Mouse (Mus musculus) heart, adult 2 months (tissue): ENCODE measurements around the gene Ttc9c. TPM values are rescaled to one million over a fixed set of nuclear protein-coding genes. Genes with fewer than 3 reads are reported as not detected.

Source experiments
- DNase-seq, 2 experiments: peaks; one replicate each; pipeline ENCODE4 v3.0.0; 2021
- H3K27ac ChIP-seq: fragments of 200-600 bp; 2 replicates; pipeline ENCODE4 v1.8.1; 2022
- H3K27me3 ChIP-seq: fragments of 200-500 bp; 2 replicates; pipeline ENCODE4 v1.6.1; 2012; ENCODE audit warnings: mild to moderate bottlenecking, low read length, inconsistent platforms, mixed read lengths; ENCODE audit not compliant: control insufficient read depth, insufficient read depth
- H3K36me3 ChIP-seq: fragments of 200-500 bp; 2 replicates; pipeline ENCODE4 v1.6.1; 2012; ENCODE audit warnings: low read length, inconsistent platforms; ENCODE audit not compliant: control insufficient read depth, insufficient read depth
- H3K4me1 ChIP-seq: fragments of 200-500 bp; 2 replicates; pipeline ENCODE4 v1.6.1; 2011; ENCODE audit warnings: low read length; ENCODE audit not compliant: control insufficient read depth, insufficient read depth
- H3K4me3 ChIP-seq: fragments of 200-600 bp; 2 replicates; pipeline ENCODE4 v1.8.1; 2022
- H3K79me2 ChIP-seq: fragments of 200-500 bp; replicated peaks from 2 replicates; pipeline ENCODE4 v1.6.1; 2012; ENCODE audit warnings: mild to moderate bottlenecking, inconsistent platforms, low read length, moderate library complexity, mixed read lengths; ENCODE audit not compliant: control insufficient read depth, insufficient read depth
- H3K9ac ChIP-seq: fragments of 200-500 bp; 2 replicates; pipeline ENCODE4 v1.6.1; 2012; ENCODE audit warnings: low read depth, mild to moderate bottlenecking, control low read depth, inconsistent platforms, low read length, mixed read lengths
- CTCF ChIP-seq: fragments of 200-600 bp; IDR thresholded peaks from 2 replicates; pipeline ENCODE4 v1.8.1; 2022; ENCODE audit warnings: antibody characterized with exemption, mild to moderate bottlenecking, moderate library complexity
- EP300 ChIP-seq: fragments of 200-500 bp; IDR thresholded peaks from 2 replicates; pipeline ENCODE4 v1.6.1; 2011; ENCODE audit warnings: low read depth, low read length, control low read depth; ENCODE audit not compliant: insufficient read depth
- POLR2A ChIP-seq: fragments of 200-500 bp; IDR thresholded peaks from 2 replicates; pipeline ENCODE4 v1.6.1; 2011; ENCODE audit warnings: mild to moderate bottlenecking, low read depth, low read length, control low read depth; ENCODE audit not compliant: insufficient read depth
- WGBS: fragments of 180-500 bp; shearing (Covaris S2); methylation state at CpG from one replicate; pipeline ENCODE4 v1.1.7; 2018; 5-methylcytosine and 5-hydroxymethylcytosine counted together
- intact Hi-C: fragments of 180-260 bp; cut with DNase I; formaldehyde crosslinking; loops from one replicate; pipeline ENCODE4 v1.15.1; 2025
- polyA plus RNA-seq: library from polyadenylated mRNA; depleted of rRNA; stranded (reverse); fragments of >200 nt; gene quantifications from 2 replicates; pipeline ENCODE4 v1.2.3, GENCODE M21; 2012; rRNA removed
- total RNA-seq, 2 experiments: library from RNA; stranded (reverse); gene quantifications; 2 replicates each; pipeline ENCODE4 v1.2.3; 2021

The Ttc9c gene
- total and polyA plus RNA-seq, 3 experiments: 9.5 to 14.1 (median 14.1) TPM

DNA sequence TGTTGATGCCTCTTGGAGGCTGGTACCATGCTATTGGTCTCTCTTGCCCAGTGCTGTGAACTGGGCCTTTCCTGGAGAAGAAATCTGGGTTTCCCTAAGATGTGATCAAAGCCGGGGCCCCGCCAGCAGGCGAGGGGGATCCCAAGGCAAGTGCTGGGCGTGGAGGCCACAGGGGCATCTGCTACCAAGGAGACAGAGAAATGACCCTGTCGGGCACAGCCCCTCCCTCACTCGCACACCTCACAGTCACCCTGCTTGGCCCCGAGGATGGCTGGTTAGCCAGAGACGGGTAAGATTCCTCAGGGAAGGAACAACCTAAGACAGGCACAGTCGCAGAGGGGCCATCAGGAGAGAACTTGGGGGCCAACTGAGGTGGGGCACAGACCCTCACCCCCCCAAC is 53.6 kb downstream of the Ttc9c start:
- DNase-seq: no peak
- TF ChIP-seq EP300 (no peak), POLR2A (no peak), CTCF (no peak)
- Histone ChIP-seq H3K36me3 (peaks cover 12% of the 10 kb centered on the region), H3K27me3 (no peaks in the 10 kb centered on the region), H3K79me2 (no peaks in the 10 kb centered on the region), H3K4me3 (no peak overlapping the region), H3K9ac (no peak overlapping the region), H3K27ac (no peak overlapping the region), H3K4me1 (peaks cover 3% of the 10 kb centered on the region)
- WGBS: 95% methylated on average over 9 of the region's 9 CpGs
- intact Hi-C loops: no loop called here

DNA sequence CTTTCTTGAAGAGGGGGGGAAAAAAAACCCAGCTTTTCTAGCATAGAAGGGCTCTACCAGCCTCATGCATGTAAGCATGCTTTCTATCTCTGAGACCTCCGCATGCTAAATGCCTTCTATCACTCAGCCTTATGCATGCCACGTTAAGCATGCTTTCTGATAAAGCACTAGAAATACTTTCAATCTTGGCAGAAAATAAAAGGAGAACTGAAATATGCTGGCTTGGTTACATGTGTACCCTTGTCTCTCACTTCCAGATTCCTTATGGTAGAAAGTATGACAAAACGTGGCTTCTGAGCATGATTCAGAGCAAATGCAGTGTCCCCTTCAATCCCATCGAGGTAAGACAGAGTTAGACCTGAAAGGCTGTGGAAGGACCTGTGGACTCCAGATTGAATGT is 55.9 kb downstream of the Ttc9c start:
- peaks cover 10% of the 10 kb centered on the region for H3K36me3 ChIP-seq
- WGBS: 64% methylated on average over 4 of the region's 4 CpGs
- H3K27me3 ChIP-seq: no peaks in the 10 kb centered on the region

DNA sequence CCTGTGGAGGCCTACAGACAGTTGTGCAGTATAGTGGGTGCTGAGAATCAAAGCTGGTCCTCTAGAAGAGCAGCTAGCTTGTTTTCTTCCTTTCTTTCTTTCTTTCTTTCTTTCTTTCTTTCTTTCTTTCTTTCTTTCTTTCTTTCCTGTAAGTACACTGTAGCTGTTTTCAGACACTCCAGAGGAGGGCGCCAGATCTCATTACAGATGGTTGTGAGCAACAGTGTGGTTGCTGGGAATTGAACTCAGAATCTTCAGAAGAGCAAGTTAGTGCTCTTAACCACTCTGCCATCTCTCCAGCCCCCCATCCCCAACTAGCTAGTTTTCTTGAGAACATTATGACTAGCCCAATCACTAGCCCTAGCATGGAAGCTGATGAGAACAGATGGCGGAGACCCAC is 58.4 kb downstream of the Ttc9c start:
- WGBS: 93% methylated on average over 2 of the region's 2 CpGs
- H3K27me3 ChIP-seq: no peaks in the 10 kb centered on the region

More for the DNA sequence above, 55.9 kb downstream of the Ttc9c start:
- intact Hi-C loops: no loop called here
- Histone ChIP-seq H3K4me3 (no peak overlapping the region), H3K79me2 (0 out of 2 replicates have a peak, but pooled peaks cover 2% of the 10 kb centered on the region), H3K4me1 (no peaks in the 10 kb centered on the region), H3K27ac (no peak overlapping the region), H3K9ac (no peak overlapping the region)
- DNase-seq: no peak
- no peak for TF ChIP-seq EP300
- no peak for TF ChIP-seq CTCF
- TF ChIP-seq POLR2A: no peak

More for the DNA sequence above, 58.4 kb downstream of the Ttc9c start:
- no peak overlapping the region for H3K4me3 ChIP-seq
- H3K9ac ChIP-seq: no peak overlapping the region
- H3K4me1 ChIP-seq: peaks cover 3% of the 10 kb centered on the region
- intact Hi-C loops: no loop called here
- H3K36me3 ChIP-seq: peaks cover 14% of the 10 kb centered on the region
- TF ChIP-seq CTCF: peak; percentile 29; the same call in 1 of the 2 replicates
- TF ChIP-seq POLR2A: no peak
- H3K79me2 ChIP-seq: peaks cover 7% of the 10 kb centered on the region
- no peak overlapping the region for H3K27ac ChIP-seq
- DNase-seq: no peak

Other genes with a start within 250 kb of the Ttc9c start
Only the 30 nearest of the 33 such genes appear.
- gene Chrm1, start 155.5 kb downstream of the Ttc9c start, total RNA-seq: not detected
- gene Chrm1, start 155.5 kb downstream of the Ttc9c start, polyA plus RNA-seq: 0.09 and 0.21 TPM in 2 replicates
- gene Slc3a2, start 96.0 kb downstream of the Ttc9c start, total RNA-seq: 10 to 100 TPM; 41.0 to 42.2 TPM
- gene Slc3a2, start 96.0 kb downstream of the Ttc9c start, polyA plus RNA-seq: 60.9 and 61.1 TPM in 2 replicates
- gene Wdr74, start 83.5 kb downstream of the Ttc9c start, total RNA-seq: 10 to 100 TPM; 18.7 to 19.2 TPM
- 15.7 and 18.2 TPM in 2 replicates for gene Wdr74, start 83.5 kb downstream of the Ttc9c start, polyA plus RNA-seq
- under 1 TPM in 1 of 2 experiments, not detected in 1; 0.57 TPM for gene 1700092M07Rik, start 78.6 kb downstream of the Ttc9c start, total RNA-seq
- 0.62 and 1.3 TPM in 2 replicates for gene 1700092M07Rik, start 78.6 kb downstream of the Ttc9c start, polyA plus RNA-seq
- gene Stx5a, start 77.9 kb downstream of the Ttc9c start, total RNA-seq: 10 to 100 TPM; 23.8 to 25.3 TPM
- 33.4 and 49.3 TPM in 2 replicates for gene Stx5a, start 77.9 kb downstream of the Ttc9c start, polyA plus RNA-seq
- gene Nxf1, start 62.3 kb downstream of the Ttc9c start, total RNA-seq: 10 to 100 TPM; 35.5 to 41.8 TPM
- gene Nxf1, start 62.3 kb downstream of the Ttc9c start, polyA plus RNA-seq: 66.5 and 93.2 TPM in 2 replicates
- gene Tmem223, start 48.3 kb downstream of the Ttc9c start, total RNA-seq: 100 to 1,000 TPM; 108 to 130 TPM
- 212 and 233 TPM in 2 replicates for gene Tmem223, start 48.3 kb downstream of the Ttc9c start, polyA plus RNA-seq
- gene Tmem179b, start 44.9 kb downstream of the Ttc9c start, total RNA-seq: 10 to 100 TPM; 14.8 to 17.1 TPM
- gene Tmem179b, start 44.9 kb downstream of the Ttc9c start, polyA plus RNA-seq: 44.5 and 44.9 TPM in 2 replicates
- 1 to 10 TPM; 7.8 to 9.1 TPM for gene Taf6l, start 32.9 kb downstream of the Ttc9c start, total RNA-seq
- 6.0 and 6.2 TPM in 2 replicates for gene Taf6l, start 32.9 kb downstream of the Ttc9c start, polyA plus RNA-seq
- 10 to 100 TPM; 53.4 to 56.3 TPM for gene Polr2g, start 20.8 kb downstream of the Ttc9c start, total RNA-seq
- gene Polr2g, start 20.8 kb downstream of the Ttc9c start, polyA plus RNA-seq: 55.1 and 84.1 TPM in 2 replicates
- gene Zbtb3, start 16.8 kb downstream of the Ttc9c start, total RNA-seq: 1 to 10 TPM; 1.4 to 1.5 TPM
- 2.0 and 2.5 TPM in 2 replicates for gene Zbtb3, start 16.8 kb downstream of the Ttc9c start, polyA plus RNA-seq
- 10 to 100 TPM; 44.7 to 47.5 TPM for gene Hnrnpul2, start 677 bp upstream of the Ttc9c start, total RNA-seq
- gene Hnrnpul2, start 677 bp upstream of the Ttc9c start, polyA plus RNA-seq: 12.4 and 23.2 TPM in 2 replicates
- gene AC129217.1, start 10.4 kb upstream of the Ttc9c start, total RNA-seq: not detected
- gene AC129217.1, start 10.4 kb upstream of the Ttc9c start, polyA plus RNA-seq: not detected in 2 replicates
- 10 to 100 TPM; 22.6 to 23.5 TPM for gene Bscl2, start 18.1 kb upstream of the Ttc9c start, total RNA-seq
- gene Bscl2, start 18.1 kb upstream of the Ttc9c start, polyA plus RNA-seq: 52.3 and 67.7 TPM in 2 replicates
- gene Gng3, start 19.9 kb upstream of the Ttc9c start, total RNA-seq: not detected
- 0.23 and 0.35 TPM in 2 replicates for gene Gng3, start 19.9 kb upstream of the Ttc9c start, polyA plus RNA-seq
- gene Lrrn4cl, start 31.4 kb upstream of the Ttc9c start, total RNA-seq: 1 to 10 TPM; 2.6 to 3.7 TPM
- gene Lrrn4cl, start 31.4 kb upstream of the Ttc9c start, polyA plus RNA-seq: 3.8 and 5.7 TPM in 2 replicates
- 100 to 1,000 TPM; 108 to 135 TPM for gene Ubxn1, start 52.2 kb upstream of the Ttc9c start, total RNA-seq
- gene Ubxn1, start 52.2 kb upstream of the Ttc9c start, polyA plus RNA-seq: 60.7 and 62.2 TPM in 2 replicates
- 10 to 100 TPM; 49.9 to 56.5 TPM for gene Uqcc3, start 61.6 kb upstream of the Ttc9c start, total RNA-seq
- 43.7 and 48.6 TPM in 2 replicates for gene Uqcc3, start 61.6 kb upstream of the Ttc9c start, polyA plus RNA-seq
- 1 to 10 TPM; 4.2 to 5.2 TPM for gene Lbhd1, start 64.4 kb upstream of the Ttc9c start, total RNA-seq
- gene Lbhd1, start 64.4 kb upstream of the Ttc9c start, polyA plus RNA-seq: 1.1 and 1.3 TPM in 2 replicates
- gene Gm49403, start 64.6 kb upstream of the Ttc9c start, total RNA-seq: not detected
- not detected in 2 replicates for gene Gm49403, start 64.6 kb upstream of the Ttc9c start, polyA plus RNA-seq
- gene 1810009A15Rik, start 69.5 kb upstream of the Ttc9c start, total RNA-seq: 10 to 100 TPM; 15.6 to 21.0 TPM
- 10.1 and 10.5 TPM in 2 replicates for gene 1810009A15Rik, start 69.5 kb upstream of the Ttc9c start, polyA plus RNA-seq
- gene Gm49416, start 69.6 kb upstream of the Ttc9c start, total RNA-seq: 1 to 10 TPM in 1 of 2 experiments, under 1 TPM in 1; 0.57 to 3.2 TPM
- gene Gm49416, start 69.6 kb upstream of the Ttc9c start, polyA plus RNA-seq: 1.2 and 1.3 TPM in 2 replicates
- gene Ints5, start 73.7 kb upstream of the Ttc9c start, total RNA-seq: 10 to 100 TPM; 10.6 to 12.6 TPM
- 10.8 and 13.5 TPM in 2 replicates for gene Ints5, start 73.7 kb upstream of the Ttc9c start, polyA plus RNA-seq
- 10 to 100 TPM; 50.3 to 52.5 TPM for gene Ganab, start 78.7 kb upstream of the Ttc9c start, total RNA-seq
- 54.5 and 90.0 TPM in 2 replicates for gene Ganab, start 78.7 kb upstream of the Ttc9c start, polyA plus RNA-seq
- 10 to 100 TPM; 35.4 to 42.3 TPM for gene B3gat3, start 101.0 kb upstream of the Ttc9c start, total RNA-seq
- 59.4 and 61.2 TPM in 2 replicates for gene B3gat3, start 101.0 kb upstream of the Ttc9c start, polyA plus RNA-seq
- gene Rom1, start 110.0 kb upstream of the Ttc9c start, total RNA-seq: 10 to 100 TPM; 21.8 to 23.1 TPM
- gene Rom1, start 110.0 kb upstream of the Ttc9c start, polyA plus RNA-seq: 24.9 and 30.7 TPM in 2 replicates
- 1 to 10 TPM; 7.0 to 9.7 TPM for gene Eml3, start 110.2 kb upstream of the Ttc9c start, total RNA-seq
- gene Eml3, start 110.2 kb upstream of the Ttc9c start, polyA plus RNA-seq: 17.6 and 18.4 TPM in 2 replicates
- 10 to 100 TPM; 29.0 to 32.1 TPM for gene Mta2, start 122.5 kb upstream of the Ttc9c start, total RNA-seq
- gene Mta2, start 122.5 kb upstream of the Ttc9c start, polyA plus RNA-seq: 13.1 and 15.6 TPM in 2 replicates
- gene Tut1, start 134.5 kb upstream of the Ttc9c start, total RNA-seq: 1 to 10 TPM; 8.5 to 9.4 TPM
- gene Tut1, start 134.5 kb upstream of the Ttc9c start, polyA plus RNA-seq: 7.2 and 10.6 TPM in 2 replicates
- gene Eef1g, start 147.7 kb upstream of the Ttc9c start, total RNA-seq: 100 to 1,000 TPM; 224 to 260 TPM
- 191 and 291 TPM in 2 replicates for gene Eef1g, start 147.7 kb upstream of the Ttc9c start, polyA plus RNA-seq